Mouse (Mus musculus) kidney, adult 9 months (tissue): ENCODE measurements around the gene Srgn.

ENCODE experiments used
- DNase-seq: peaks from one replicate; pipeline ENCODE4 v3.0.0; 2022

The Srgn gene

GRCm38 (mm10) chr10:62527351-62527750 lies at the start of gene Srgn:
Gene Srgn (minus strand): TSS chr10:62527451.
- no peak for DNase-seq

GRCm38 (mm10) chr10:62575001-62575400 lies 47.8 kb upstream of the Srgn start:
- DNase-seq = no peak

GRCm38 (mm10) chr10:62570126-62570871 lies 43.0 kb upstream of the Srgn start:
- peak; percentile 47 for DNase-seq

- no peak for DNase-seq
Observed at GRCm38 (mm10) chr10:62568861-62569260, 41.6 kb upstream of the Srgn start.

GRCm38 (mm10) chr10:62557736-62558135 lies 30.5 kb upstream of the Srgn start:
- DNase-seq = no peak

- DNase-seq = no peak
Observed at GRCm38 (mm10) chr10:62556558-62556901, 29.3 kb upstream of the Srgn start.

GRCm38 (mm10) chr10:62555705-62556557 lies 28.7 kb upstream of the Srgn start:
- DNase-seq = no peak

- no peak for DNase-seq
Observed at GRCm38 (mm10) chr10:62553611-62554091, 26.4 kb upstream of the Srgn start.

- DNase-seq = no peak
Observed at GRCm38 (mm10) chr10:62550787-62551300, 23.6 kb upstream of the Srgn start.

GRCm38 (mm10) chr10:62549523-62550166 lies 22.4 kb upstream of the Srgn start:
- peak; percentile 73 for DNase-seq

GRCm38 (mm10) chr10:62546441-62546840 lies 19.2 kb upstream of the Srgn start:
- DNase-seq = peak; percentile 66

GRCm38 (mm10) chr10:62545759-62546158 lies 18.5 kb upstream of the Srgn start:
- DNase-seq = peak; percentile 9

- DNase-seq = no peak
Observed at GRCm38 (mm10) chr10:62544316-62544715, 17.1 kb upstream of the Srgn start.

GRCm38 (mm10) chr10:62543399-62543808 lies 16.2 kb upstream of the Srgn start:
- peak; percentile 28 for DNase-seq

GRCm38 (mm10) chr10:62542928-62543327 lies 15.7 kb upstream of the Srgn start:
- DNase-seq = no peak

GRCm38 (mm10) chr10:62542507-62542906 lies 15.3 kb upstream of the Srgn start:
- no peak for DNase-seq

- DNase-seq = no peak
Observed at GRCm38 (mm10) chr10:62541499-62541898, 14.2 kb upstream of the Srgn start.

- no peak for DNase-seq
Observed at GRCm38 (mm10) chr10:62540800-62541199, 13.5 kb upstream of the Srgn start.

GRCm38 (mm10) chr10:62534509-62534908 lies 7.3 kb upstream of the Srgn start:
- DNase-seq = no peak

- no peak for DNase-seq
Observed at GRCm38 (mm10) chr10:62532832-62533231, 5.6 kb upstream of the Srgn start.

- peak; percentile 80 for DNase-seq
Observed at GRCm38 (mm10) chr10:62530183-62530582, 2.9 kb upstream of the Srgn start.

GRCm38 (mm10) chr10:62522346-62522950 lies 4.8 kb downstream of the Srgn start:
- DNase-seq = no peak

- no peak for DNase-seq
Observed at GRCm38 (mm10) chr10:62521763-62522162, 5.5 kb downstream of the Srgn start.
